Mouse (Mus musculus) E14TG2a.4 (cell line): ENCODE data around the gene Gm42669.

ENCODE experiments used
- CTCF ChIP-seq: conservative IDR thresholded peaks from 2 replicates; pipeline ENCODE4 v1.5.1; 2014; ENCODE audit warnings: low read length
- POU5F1 ChIP-seq: IDR thresholded peaks from 2 replicates; pipeline ENCODE4 v1.6.1; 2014; ENCODE audit warnings: low read length, borderline replicate concordance

DNA sequence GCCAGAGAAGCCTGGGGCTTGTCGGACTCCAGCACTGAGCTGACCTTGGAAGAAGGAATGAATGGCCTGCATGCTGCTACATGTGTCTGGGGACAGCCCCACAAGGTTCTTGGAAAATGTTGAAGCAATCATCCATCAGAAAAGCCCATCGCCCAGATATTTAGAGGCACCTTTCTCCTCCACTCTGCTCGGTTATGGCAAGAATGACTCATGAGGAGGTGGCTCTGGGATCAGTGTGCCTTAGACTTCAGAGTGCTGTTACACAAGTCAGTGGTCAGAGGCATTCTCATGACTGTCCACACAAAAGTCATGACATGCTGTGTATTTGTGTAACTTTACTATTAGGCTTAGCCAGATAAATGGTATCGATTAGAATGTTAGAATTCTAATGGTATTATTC lies 40.3 kb upstream of the Gm42669 start:
- TF ChIP-seq CTCF: no peak
- TF ChIP-seq POU5F1: no peak
